Mouse (Mus musculus): ENCODE measurements around the gene Olfr724.
"Not testable (repeated sequence)": the region's sequence is repeated elsewhere in the genome, so short reads cannot be mapped to it uniquely, and the experiment has no call there.

GRCm38 (mm10) chr14:49963174-49963573 lies at the start of gene Olfr724:
- TF ChIP-seq MYOD1 (IDR thresholded peaks at IDR 0.05; ENCODE audit: control insufficient read depth in 1 of 3, insufficient read length in 2 of 3, low read depth in 2 of 3); POLR2A (IDR thresholded peaks at IDR 0.05; ENCODE audit: insufficient read length, low read depth); E2F4 (IDR thresholded peaks at IDR 0.05; ENCODE audit: insufficient read depth); MYOG (IDR thresholded peaks at IDR 0.05; ENCODE audit: control insufficient read depth in 1 of 3, insufficient read depth in 1 of 3, insufficient read length in 2 of 3, low read depth in 2 of 3): not testable (repeated sequence)

Measured in myocyte (in vitro differentiated cells).